Mouse (Mus musculus): Measurements from ENCODE around the gene Gm11099.

DNA sequence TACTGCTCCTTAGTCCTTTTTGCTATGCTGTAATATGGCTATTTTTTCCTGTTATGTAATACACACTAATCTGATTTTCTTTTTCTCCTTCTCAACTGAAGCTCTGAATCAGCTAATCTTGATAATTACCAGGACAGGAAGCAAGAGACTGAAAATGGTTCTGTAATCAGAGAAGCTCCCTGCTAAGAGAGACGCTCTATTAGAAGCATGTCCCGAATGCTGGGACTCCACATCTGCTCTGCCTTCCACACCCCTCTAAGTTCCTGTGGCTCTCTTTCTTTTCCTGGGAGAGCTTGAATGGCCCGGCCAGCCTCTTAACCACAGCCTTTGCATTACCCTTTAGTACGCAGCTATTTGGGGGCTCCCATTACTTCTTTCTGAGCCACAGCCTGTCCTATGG lies 45.8 kb downstream of the Gm11099 start:
- TF ChIP-seq CTCF (IDR thresholded peaks at IDR 0.05) (no peak), POLR2A (IDR thresholded peaks at IDR 0.05; ENCODE audit: insufficient read depth, low read depth, low read length) (no peak), EP300 (IDR thresholded peaks at IDR 0.05; ENCODE audit: insufficient read depth, low read depth, low read length) (no peak)

Data from heart, adult 2 months (tissue).